Mouse (Mus musculus) erythroid progenitor cell, adult 5-6 weeks (primary cell): ENCODE data around the gene Pkp4. TPM values are rescaled to one million over a fixed set of nuclear protein-coding genes. Genes with fewer than 3 reads are reported as not detected.

Experiments
- ATAC-seq: replicated peaks from 2 replicates; pipeline ENCODE4 v1.8.0; 2016; ENCODE audit warnings: moderate number of reproducible peaks, mild to moderate bottlenecking, moderate TSS enrichment, inconsistent platforms; ENCODE audit not compliant: poor library complexity, low FRiP score, severe bottlenecking
- total RNA-seq, 2 experiments: library from RNA; stranded (forward) in 1 of 2; stranded (reverse) in 1 of 2; fragments of 150-400 nt in 1 of 2; fragments of 186-747, 209-891 nt in 1 of 2; gene quantifications; 2 replicates each; pipeline versions ENCODE4 v1.2.3 to v1.2.4; 2015 to 2017; ENCODE audit warnings: low replicate concordance in 2 of 2

Gene Pkp4
- total RNA-seq, 2 experiments from 2014 or later: 4.7 to 10.5 TPM

DNA sequence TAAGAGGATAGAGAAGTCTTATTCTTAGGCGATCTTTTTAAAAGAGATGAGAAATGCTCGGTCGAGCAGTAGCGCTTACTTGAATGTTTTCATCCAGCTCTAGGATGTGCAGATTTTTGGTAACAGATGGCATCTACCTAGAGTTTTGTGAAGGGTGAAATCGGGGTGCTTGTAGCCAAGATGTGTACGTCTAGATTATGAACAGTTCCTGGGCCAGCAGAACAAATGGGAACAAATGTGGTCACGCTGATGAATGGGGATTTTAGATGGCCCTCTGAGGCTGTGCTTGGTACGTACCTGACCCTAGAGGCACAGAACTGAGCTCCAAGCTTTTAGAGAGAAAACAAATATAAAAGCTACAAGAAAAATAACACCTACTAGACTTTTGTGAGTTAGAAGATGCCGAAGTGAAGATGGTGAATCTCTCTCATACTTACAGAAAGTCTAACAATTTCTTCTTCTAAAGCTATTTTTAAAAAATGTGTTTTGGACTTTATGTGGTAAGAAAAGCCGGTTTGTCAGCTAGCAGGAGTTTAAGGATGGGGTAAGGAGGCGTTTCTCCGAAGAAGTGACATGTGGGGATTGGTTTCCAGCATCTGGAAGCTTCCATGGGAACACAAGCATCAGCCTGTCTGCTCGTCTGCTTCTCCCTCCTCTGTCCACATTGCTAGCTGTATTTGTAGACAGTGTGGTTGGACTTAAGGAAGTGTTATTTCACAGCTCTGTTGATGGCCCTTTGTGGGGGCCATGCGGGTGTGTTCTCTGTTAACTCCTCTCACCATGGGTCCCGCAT, 20.9 kb downstream of the Pkp4 start:
- ATAC-seq: no peak

DNA sequence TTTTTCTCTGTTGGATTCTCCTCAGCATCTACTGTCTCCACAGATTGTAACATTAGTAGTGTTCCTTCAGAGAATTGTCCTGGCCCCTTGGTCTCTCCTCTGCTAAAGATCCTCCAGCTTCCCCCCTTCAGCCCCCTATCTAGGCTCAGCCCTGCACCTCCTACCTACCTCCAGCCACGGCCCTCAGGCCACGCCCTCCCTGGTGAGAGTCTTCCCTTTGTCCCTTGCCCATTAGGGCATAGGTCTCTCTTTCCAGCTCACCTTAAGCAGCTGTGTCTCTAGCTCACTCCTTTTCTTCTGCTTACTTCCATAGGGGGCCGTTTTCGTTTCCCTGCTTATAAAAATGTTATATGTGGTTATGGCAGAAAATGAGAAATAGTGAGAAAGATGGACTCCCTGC, 22.9 kb downstream of the Pkp4 start:
- no peak for ATAC-seq

DNA sequence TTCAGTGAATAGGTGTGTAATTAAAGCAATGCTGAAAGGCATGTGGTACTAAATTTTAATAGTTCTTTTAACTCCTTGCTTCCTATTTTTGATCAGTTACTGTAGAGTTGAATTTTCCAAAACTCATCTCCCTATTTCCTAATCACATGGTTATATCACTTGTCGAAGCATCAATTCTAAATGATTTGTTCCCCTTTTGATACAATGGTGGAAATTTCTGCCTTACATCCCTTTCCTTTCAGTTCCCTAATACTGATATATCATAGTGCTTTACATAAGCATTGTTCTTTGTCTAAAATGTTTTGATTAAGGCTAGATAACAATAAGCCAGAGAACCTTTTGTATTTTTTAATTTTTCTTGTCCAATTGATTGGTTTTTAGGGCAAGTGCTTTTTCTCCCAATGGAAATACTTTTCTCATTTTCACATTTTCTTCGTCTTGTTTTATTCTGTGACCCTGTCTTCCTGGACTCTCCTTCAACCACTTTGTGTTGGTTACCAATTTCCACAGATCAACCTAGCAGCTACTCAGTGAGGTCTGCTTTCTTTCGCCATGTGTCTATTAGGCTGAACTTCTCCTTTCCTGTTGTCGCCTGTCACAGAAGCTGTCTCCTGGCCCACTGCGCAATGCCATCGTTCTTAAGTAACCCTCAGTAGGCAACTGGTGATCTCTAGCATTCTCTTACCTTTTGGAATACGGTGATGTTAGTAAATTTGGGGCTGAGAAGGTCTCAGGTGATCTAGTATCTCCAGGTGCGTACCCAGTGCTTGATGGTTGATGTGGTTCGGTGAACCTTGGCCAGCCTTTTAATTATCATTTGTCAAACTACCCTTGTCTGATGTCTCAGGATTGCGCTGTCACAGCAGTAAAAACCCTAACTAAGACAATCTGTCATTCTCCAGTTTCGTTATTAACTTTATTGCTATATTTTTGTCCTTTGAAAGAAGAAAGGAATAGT, 23.7 kb downstream of the Pkp4 start:
- no peak for ATAC-seq

DNA sequence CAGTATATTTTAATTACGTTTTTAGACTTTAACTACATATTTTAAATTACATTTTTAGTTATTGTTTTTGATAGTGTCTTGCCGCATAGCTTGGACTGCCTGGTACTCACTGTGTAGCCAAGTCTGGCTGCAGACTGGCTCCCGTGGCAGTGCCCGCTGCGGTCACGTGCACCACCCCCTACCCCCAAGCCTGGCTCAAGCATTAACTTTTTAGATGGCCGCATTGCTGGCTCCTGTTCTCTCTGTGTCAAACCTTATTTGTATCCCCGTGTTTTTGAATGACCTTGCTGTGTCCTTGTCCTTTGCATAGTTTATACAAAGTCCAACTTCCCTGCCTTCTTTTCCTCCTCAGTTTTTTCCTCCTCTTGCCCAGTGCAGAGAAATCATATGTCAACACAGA, 25.5 kb downstream of the Pkp4 start:
- no peak for ATAC-seq

DNA sequence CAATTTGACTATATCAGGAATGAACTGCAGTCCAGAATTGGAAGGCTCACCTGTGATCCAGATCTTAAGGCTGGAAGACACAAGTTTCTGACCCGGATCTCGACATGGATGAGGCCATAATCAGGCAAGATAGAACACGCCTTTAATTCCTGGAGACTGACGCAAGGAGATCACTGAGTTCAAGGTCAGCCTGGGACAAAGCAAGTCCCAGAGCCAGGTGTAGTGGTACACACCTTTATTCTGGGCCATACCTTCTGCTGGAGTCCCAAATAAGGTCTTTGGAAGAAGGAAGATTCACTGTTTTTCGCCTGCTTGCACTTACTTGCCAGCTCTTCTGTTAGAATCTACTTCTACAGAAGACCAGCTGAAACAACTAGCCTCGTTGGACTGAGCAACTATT, 26.3 kb downstream of the Pkp4 start:
- no peak for ATAC-seq

GRCm38 (mm10) chr2:59188306-59188705, 27.7 kb downstream of the Pkp4 start:
- ATAC-seq: no peak

DNA sequence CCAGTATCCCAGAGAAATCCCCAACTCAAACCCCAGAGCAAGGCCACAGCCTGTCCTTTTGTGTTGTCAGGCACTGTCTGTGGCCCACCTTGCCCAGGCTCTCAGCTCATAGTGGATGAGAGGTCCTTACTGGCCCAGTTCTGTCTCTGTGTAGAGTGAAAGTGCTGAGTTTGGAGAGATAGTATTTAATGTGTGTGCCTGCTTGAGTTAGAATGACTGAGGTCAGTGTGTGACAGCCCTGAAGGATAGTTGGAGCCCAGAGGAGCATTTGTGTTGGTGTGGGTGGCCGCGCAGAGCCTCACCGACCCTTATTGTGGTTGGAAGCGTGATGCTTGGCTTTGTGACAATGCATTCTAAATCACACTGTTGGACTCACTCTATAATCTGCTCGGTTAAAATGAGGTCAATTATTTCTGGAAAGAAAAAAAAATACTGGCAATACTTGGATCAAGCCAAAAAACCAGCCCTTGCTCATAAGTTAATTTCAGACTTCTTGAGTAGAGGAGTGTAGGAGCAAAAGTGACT, 29.1 kb downstream of the Pkp4 start:
- no peak for ATAC-seq

GRCm38 (mm10) chr2:59190186-59190585, 29.5 kb downstream of the Pkp4 start:
- ATAC-seq: no peak

DNA sequence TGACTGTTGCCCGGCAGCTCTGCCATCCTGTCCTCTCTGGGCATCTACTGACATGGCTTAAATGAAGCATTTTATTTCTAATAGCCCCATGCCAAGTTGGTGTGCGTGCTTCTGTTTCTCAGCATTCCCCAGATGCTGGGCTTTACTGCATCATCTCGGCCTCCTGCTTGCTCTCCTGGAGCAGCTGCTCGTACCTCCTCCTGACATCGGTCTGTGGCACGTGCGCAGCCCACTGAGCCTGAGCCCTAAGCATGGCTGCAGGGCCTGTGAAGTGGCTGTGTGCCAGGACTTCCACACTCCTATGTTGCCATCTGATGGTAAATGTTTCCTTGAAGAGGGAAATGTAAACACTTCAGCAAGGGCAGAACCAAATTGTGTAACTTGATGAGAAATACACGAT, 30.8 kb downstream of the Pkp4 start:
- no peak for ATAC-seq

GRCm38 (mm10) chr2:59193117-59193516, 32.5 kb downstream of the Pkp4 start:
- no peak for ATAC-seq

GRCm38 (mm10) chr2:59197156-59197555, 36.5 kb downstream of the Pkp4 start:
- no peak for ATAC-seq

DNA sequence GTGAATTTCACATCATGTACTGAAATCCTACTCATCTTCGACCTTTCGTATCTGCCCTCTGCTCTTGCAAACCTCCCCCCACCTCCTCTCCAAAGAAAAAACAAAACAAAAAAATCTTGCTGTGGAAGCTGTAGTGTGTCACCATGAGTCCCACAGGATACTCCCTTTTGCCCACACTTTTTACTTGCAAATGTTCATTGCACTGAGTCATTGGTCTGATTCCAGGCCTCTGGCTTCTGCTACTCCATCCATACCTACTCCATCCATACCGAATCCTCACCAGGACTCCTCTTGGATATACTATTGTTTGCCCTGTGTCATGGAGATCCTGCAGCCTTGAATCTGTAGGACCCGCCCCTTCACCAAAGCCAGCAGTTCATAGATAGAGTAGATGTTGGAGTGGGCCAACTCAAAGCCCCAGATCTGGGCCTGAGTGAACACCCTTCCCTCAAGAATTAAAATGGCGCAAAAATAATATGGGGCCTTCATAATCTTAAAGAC, 38.9 kb downstream of the Pkp4 start:
- no peak for ATAC-seq

DNA sequence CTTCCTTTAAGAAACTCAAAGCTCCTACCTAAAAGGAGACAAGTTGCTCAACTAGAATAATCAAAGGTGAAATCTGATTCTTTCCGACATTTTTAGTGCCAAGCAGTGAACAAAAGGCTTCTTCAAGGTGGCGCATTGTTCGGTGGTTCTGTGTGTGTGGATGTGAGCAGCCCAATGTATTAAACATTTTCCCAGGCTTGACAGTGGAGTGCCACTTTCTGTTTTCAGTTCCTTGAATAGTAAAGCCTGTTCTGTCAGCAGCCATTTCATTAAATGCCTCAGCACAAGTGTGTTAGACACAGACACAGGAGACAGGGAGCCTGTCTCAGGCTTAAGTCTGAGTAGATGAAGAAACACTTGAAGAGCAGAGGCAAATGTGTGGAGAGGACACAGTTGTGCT, 39.9 kb downstream of the Pkp4 start:
- ATAC-seq: no peak

DNA sequence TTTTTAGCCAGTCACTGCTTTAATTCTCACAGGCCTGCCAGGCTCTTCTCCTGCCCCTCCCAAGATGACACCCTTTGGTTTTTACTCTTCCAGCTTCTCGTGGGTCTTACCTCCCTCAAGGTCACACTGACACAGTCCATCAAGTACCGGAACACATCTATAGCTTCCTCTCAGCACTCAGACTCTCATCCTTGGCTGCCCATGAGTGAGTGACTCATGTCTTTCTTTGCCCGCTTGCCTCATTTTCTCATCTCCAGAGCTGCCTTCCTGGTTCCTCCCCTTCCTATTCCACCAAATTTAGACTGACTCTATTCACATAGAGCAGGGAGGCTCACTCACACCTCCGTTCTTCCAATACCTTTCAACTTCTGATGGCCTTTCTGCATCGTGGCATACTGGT, 42.3 kb downstream of the Pkp4 start:
- ATAC-seq: no peak

DNA sequence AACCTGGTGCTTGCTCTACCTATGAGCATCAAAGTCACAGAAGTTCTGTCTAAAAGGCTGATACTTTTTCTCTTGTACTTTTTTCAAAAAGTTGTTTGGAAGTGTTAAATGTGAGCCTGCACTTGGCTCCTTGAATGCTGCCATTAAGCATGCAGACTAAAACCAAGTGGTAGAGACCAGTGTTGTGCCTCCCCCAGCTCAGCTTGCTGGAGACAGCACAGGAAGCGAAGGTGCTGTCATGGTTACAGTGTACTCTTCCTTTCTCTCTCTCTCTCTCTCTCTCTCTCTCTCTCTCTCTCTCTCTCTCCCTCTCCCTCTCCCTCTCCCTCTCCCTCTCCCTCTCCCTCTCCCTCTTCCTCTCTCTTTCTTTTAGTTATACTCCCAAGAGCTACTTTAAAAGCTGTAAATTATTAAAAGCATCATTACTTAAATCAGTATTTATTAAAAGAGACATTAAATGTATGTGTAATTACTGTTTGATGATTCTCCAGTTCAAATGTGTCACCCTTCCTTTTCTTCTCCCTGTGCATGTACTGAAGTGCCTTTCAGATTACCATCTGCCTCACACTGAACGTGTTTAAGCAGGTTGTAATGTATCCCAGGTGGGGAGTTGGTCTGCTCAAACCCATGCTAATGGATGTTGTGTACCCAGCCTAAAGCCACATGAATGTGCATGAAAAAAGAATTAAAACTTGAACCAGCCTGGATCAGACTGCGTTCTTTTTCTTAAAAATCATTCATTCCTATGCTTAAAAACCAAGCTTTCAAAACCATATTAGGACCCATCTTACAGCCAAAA, 43.2 kb downstream of the Pkp4 start:
- no peak for ATAC-seq

DNA sequence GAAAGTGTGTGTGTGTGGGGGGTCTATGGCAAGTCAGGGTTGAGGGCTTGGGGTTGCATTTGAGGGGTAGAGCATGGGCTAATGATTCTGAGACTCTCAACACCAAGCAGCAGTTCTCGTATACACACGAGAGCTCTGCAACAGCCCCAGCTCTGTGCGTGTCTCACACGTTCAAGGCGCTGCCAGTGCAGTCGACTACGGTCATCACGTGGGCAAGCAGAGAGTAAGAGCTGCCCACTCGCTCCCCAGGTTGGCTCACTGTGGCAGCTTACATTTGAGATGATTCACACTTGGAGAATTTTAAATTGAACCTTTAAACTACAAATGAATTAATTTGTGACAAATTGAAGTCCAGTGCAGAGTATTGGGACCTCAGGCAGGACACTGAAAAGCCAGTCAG, 44.4 kb downstream of the Pkp4 start:
- no peak for ATAC-seq

- ATAC-seq: no peak
Observed at GRCm38 (mm10) chr2:59206190-59206589, 45.5 kb downstream of the Pkp4 start.

DNA sequence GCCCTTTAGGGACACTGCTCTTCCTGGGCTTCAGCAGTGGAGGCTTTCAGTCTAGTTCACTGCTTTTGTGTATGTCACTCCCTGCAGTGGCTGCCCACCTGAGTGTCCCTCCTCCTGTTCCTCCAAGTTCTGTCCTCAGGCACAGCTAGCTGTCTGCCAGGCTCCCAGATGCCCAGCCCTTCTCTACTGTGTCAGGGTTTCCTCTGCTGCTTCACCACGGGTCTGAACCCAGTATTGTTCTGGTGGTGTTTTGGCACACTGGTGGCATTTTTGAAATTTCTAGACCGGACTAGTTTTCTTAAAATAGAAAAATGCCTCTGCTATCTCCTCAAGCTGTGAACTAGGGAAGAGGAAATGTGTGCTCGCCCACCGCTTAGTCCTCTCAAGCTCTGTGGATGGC, 46.6 kb downstream of the Pkp4 start:
- no peak for ATAC-seq

- no peak for ATAC-seq
Observed at GRCm38 (mm10) chr2:59207725-59208124, 47.1 kb downstream of the Pkp4 start.

GRCm38 (mm10) chr2:59208276-59208675, 47.6 kb downstream of the Pkp4 start:
- ATAC-seq: no peak
